Mouse (Mus musculus): ENCODE data around the gene Cab39.

DNA sequence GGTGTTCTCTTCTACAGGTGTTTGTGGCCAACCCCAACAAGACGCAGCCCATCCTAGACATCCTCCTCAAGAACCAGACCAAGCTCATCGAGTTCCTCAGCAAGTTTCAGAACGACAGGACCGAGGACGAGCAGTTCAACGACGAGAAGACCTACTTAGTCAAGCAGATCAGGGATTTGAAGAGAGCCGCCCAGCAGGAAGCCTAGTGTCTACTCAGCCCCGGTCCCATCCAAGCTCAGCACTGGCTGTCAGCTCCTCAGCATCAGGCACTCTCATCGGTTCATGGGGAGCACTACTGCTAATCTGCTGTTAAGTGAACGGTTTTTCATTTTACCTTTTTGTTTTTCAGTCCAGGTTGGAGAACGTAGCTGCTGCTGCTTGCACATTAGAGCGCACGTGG is 55.8 kb downstream of the Cab39 start:
- TF ChIP-seq POLR2A (IDR thresholded peaks at IDR 0.05; ENCODE audit: borderline replicate concordance, insufficient read depth, low read length), result no peak
- TF ChIP-seq CTCF (IDR thresholded peaks at IDR 0.05; ENCODE audit: borderline replicate concordance, insufficient read depth, low read depth, low read length), result no peak
